Mouse (Mus musculus) ES-Bruce4 (cell line): ENCODE measurements around the gene Ankrd11. TPM values are rescaled to one million over a fixed set of nuclear protein-coding genes. Genes with fewer than 3 reads are reported as not detected.

Source experiments
- H3K27ac ChIP-seq: 2 replicates; pipeline ENCODE4 v1.5.1; 2012; ENCODE audit warnings: low read length, inconsistent platforms; ENCODE audit not compliant: insufficient read depth
- H3K27me3 ChIP-seq: 2 replicates; pipeline ENCODE4 v1.6.1; 2012; ENCODE audit warnings: mild to moderate bottlenecking, low read length, inconsistent platforms; ENCODE audit not compliant: control insufficient read depth, poor library complexity, insufficient read depth, severe bottlenecking
- H3K36me3 ChIP-seq: 2 replicates; pipeline ENCODE4 v1.6.1; 2012; ENCODE audit warnings: inconsistent platforms, mild to moderate bottlenecking, low read length, moderate library complexity; ENCODE audit not compliant: control insufficient read depth, poor library complexity, insufficient read depth, severe bottlenecking
- H3K4me1 ChIP-seq: one replicate; pipeline ENCODE4 v1.8.1; 2011; ENCODE audit warnings: low read length; ENCODE audit not compliant: control insufficient read depth, insufficient read depth
- H3K4me3 ChIP-seq: 2 replicates; pipeline ENCODE4 v1.5.1; 2011; ENCODE audit warnings: low read depth, mild to moderate bottlenecking, low read length
- H3K9ac ChIP-seq: 2 replicates; pipeline ENCODE4 v1.6.1; 2012; ENCODE audit warnings: low read depth, mild to moderate bottlenecking, inconsistent platforms; ENCODE audit not compliant: poor library complexity, severe bottlenecking
- H3K9me3 ChIP-seq: replicated peaks from 2 replicates; pipeline ENCODE4 v1.6.1; 2012; ENCODE audit warnings: mild to moderate bottlenecking, low read length, inconsistent platforms; ENCODE audit not compliant: control insufficient read depth, poor library complexity, insufficient read depth, severe bottlenecking
- CTCF ChIP-seq: IDR thresholded peaks from one replicate; pipeline ENCODE4 v1.8.1; 2011; ENCODE audit warnings: low read depth, low read length
- EP300 ChIP-seq: IDR thresholded peaks from 2 replicates; pipeline ENCODE4 v1.6.1; 2011; ENCODE audit warnings: low read depth, low read length; ENCODE audit not compliant: insufficient read depth
- POLR2A ChIP-seq: IDR thresholded peaks from one replicate; pipeline ENCODE4 v1.8.1; 2011; ENCODE audit warnings: low read length; ENCODE audit not compliant: insufficient read depth
- polyA plus RNA-seq: library from polyadenylated mRNA; stranded (reverse); fragments of >200 nt; gene quantifications from 2 replicates; pipeline ENCODE4 v1.2.4, GENCODE M21; 2011; ENCODE audit warnings: low read depth; ENCODE audit not compliant: missing spikeins, insufficient read depth, insufficient read length

Ankrd11 gene
- polyA plus RNA-seq, 1 experiment: 148 TPM

GRCm38 (mm10) chr8:122902581-122902980 lies 139.5 kb downstream of the Ankrd11 start:
- Histone ChIP-seq H3K9me3 (no peaks in the 10 kb centered on the region), H3K4me3 (no peak overlapping the region), H3K4me1 (peaks cover 4% of the 10 kb centered on the region), H3K27me3 (no peaks in the 10 kb centered on the region), H3K27ac (no peak overlapping the region), H3K36me3 (peaks cover 28% of the 10 kb centered on the region), H3K9ac (no peak overlapping the region)
- TF ChIP-seq CTCF (no peak), POLR2A (no peak), EP300 (no peak)

GRCm38 (mm10) chr8:122901892-122902515 lies 140.1 kb downstream of the Ankrd11 start:
- TF ChIP-seq CTCF (no peak), POLR2A (no peak), EP300 (no peak)
- peaks cover 31% of the 10 kb centered on the region for H3K36me3 ChIP-seq

GRCm38 (mm10) chr8:122901476-122901875 lies 140.6 kb downstream of the Ankrd11 start:
- Histone ChIP-seq H3K4me3 (no peak overlapping the region), H3K9ac (no peak overlapping the region), H3K36me3 (peaks cover 36% of the 10 kb centered on the region), H3K27ac (no peak overlapping the region), H3K27me3 (no peaks in the 10 kb centered on the region), H3K4me1 (peaks cover 4% of the 10 kb centered on the region), H3K9me3 (no peaks in the 10 kb centered on the region)
- TF ChIP-seq CTCF (no peak), EP300 (no peak), POLR2A (no peak)

More at GRCm38 (mm10) chr8:122901892-122902515, 140.1 kb downstream of the Ankrd11 start:
- H3K9ac ChIP-seq: no peak overlapping the region
- H3K27me3 ChIP-seq: no peaks in the 10 kb centered on the region
- H3K4me1 ChIP-seq: peaks cover 4% of the 10 kb centered on the region
- no peaks in the 10 kb centered on the region for H3K9me3 ChIP-seq
- H3K4me3 ChIP-seq: no peak overlapping the region
- H3K27ac ChIP-seq: no peak overlapping the region

GRCm38 (mm10) chr8:122899085-122899484 lies 143.0 kb downstream of the Ankrd11 start:
- Histone ChIP-seq H3K9me3 (no peaks in the 10 kb centered on the region), H3K36me3 (peaks cover 60% of the 10 kb centered on the region), H3K4me3 (no peak overlapping the region), H3K4me1 (peaks cover 2% of the 10 kb centered on the region), H3K27me3 (no peaks in the 10 kb centered on the region), H3K27ac (no peak overlapping the region), H3K9ac (no peak overlapping the region)
- TF ChIP-seq EP300 (no peak), POLR2A (no peak), CTCF (no peak)

GRCm38 (mm10) chr8:122898473-122898872 lies 143.6 kb downstream of the Ankrd11 start:
- Histone ChIP-seq H3K27ac (no peak overlapping the region), H3K27me3 (no peaks in the 10 kb centered on the region), H3K9me3 (no peaks in the 10 kb centered on the region), H3K36me3 (peaks cover 64% of the 10 kb centered on the region), H3K4me1 (peaks cover 2% of the 10 kb centered on the region), H3K9ac (no peak overlapping the region), H3K4me3 (no peak overlapping the region)
- no peak for TF ChIP-seq CTCF
- no peak for TF ChIP-seq POLR2A
- TF ChIP-seq EP300: no peak

GRCm38 (mm10) chr8:122898018-122898417 lies 144.1 kb downstream of the Ankrd11 start:
- H3K9ac ChIP-seq: no peak overlapping the region
- no peak for TF ChIP-seq EP300
- no peak for TF ChIP-seq POLR2A
- TF ChIP-seq CTCF: no peak
- H3K9me3 ChIP-seq: no peaks in the 10 kb centered on the region
- H3K27me3 ChIP-seq: no peaks in the 10 kb centered on the region
- H3K4me3 ChIP-seq: no peak overlapping the region
- H3K4me1 ChIP-seq: peaks cover 2% of the 10 kb centered on the region
- H3K36me3 ChIP-seq: peaks cover 69% of the 10 kb centered on the region
- H3K27ac ChIP-seq: no peak overlapping the region
